Mouse (Mus musculus) bone marrow, adult 2 months (tissue): ENCODE measurements around the gene Olfr1412.

Experiments
- CTCF ChIP-seq: fragments of 200-500 bp; IDR thresholded peaks from 2 replicates; pipeline ENCODE4 v1.5.1; 2011; ENCODE audit warnings: low read length, control low read depth; ENCODE audit not compliant: control insufficient read depth, insufficient read depth
- POLR2A ChIP-seq: fragments of 200-500 bp; IDR thresholded peaks from 2 replicates; pipeline ENCODE4 v1.6.1; 2011; ENCODE audit warnings: low read depth, mild to moderate bottlenecking, control low read depth, low read length, borderline replicate concordance; ENCODE audit not compliant: control insufficient read depth

DNA sequence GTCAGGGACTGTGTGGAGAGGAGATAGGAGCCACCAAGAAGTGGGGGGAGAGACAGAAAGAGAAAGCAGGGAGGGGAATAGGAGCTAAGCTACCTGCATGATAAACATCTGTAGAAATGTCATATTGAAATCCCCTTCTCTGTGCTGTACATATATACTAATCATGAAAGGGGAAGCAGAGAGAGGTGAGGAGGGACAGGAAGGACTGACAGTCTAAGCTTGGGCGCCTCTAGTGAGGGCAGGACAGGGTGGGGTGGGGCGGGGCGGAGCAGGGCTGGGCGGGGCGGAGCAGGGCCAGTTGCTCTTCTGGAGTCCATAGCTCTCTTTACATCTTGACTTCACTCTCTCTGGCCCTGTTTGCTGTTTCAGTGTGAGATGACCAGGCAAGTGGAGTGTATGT is 48.6 kb upstream of the Olfr1412 start:
- TF ChIP-seq POLR2A (no peak), CTCF (no peak)
